Mouse (Mus musculus) embryonic facial prominence, embryonic 13.5 days (tissue): ENCODE data around the gene Ube2q1. TPM values are rescaled to one million over a fixed set of nuclear protein-coding genes. Genes with fewer than 3 reads are reported as not detected.

ENCODE experiments used
- ATAC-seq: fragments of 200-750 bp; cut with Nextera tagmentation; 2 replicates; pipeline ENCODE4 v1.8.0; 2017; ENCODE audit warnings: low read depth; ENCODE audit not compliant: insufficient number of reproducible peaks, insufficient read depth, low FRiP score, low TSS enrichment
- H3K27ac ChIP-seq: fragments of 300-500 bp; sonication (generic); 2 replicates; pipeline ENCODE4 v1.5.1; 2015; ENCODE audit warnings: moderate library complexity, mild to moderate bottlenecking, inconsistent platforms
- H3K27me3 ChIP-seq: fragments of 300-500 bp; sonication (generic); 2 replicates; pipeline ENCODE4 v1.6.1; 2015; ENCODE audit warnings: mild to moderate bottlenecking, inconsistent platforms
- H3K36me3 ChIP-seq: fragments of 300-500 bp; sonication (generic); 2 replicates; pipeline ENCODE4 v1.6.1; 2015; ENCODE audit warnings: mild to moderate bottlenecking, inconsistent platforms
- H3K4me1 ChIP-seq: fragments of 300-500 bp; sonication (generic); 2 replicates; pipeline ENCODE4 v1.6.1; 2015; ENCODE audit warnings: inconsistent platforms
- H3K4me2 ChIP-seq: fragments of 300-500 bp; sonication (generic); 2 replicates; pipeline ENCODE4 v1.6.1; 2015; ENCODE audit warnings: moderate library complexity, mild to moderate bottlenecking, inconsistent platforms
- H3K4me3 ChIP-seq: fragments of 300-500 bp; sonication (generic); 2 replicates; pipeline ENCODE4 v1.5.1; 2015; ENCODE audit warnings: mild to moderate bottlenecking, inconsistent platforms
- H3K9ac ChIP-seq: fragments of 300-500 bp; sonication (generic); 2 replicates; pipeline ENCODE4 v1.6.1; 2015; ENCODE audit warnings: mild to moderate bottlenecking, inconsistent platforms
- H3K9me3 ChIP-seq: fragments of 300-500 bp; sonication (generic); 2 replicates; pipeline ENCODE4 v1.6.1; 2016; ENCODE audit warnings: inconsistent platforms
- WGBS: fragments of 180-500 bp; shearing (Covaris S2); methylation state at CpG from one replicate; pipeline ENCODE4 v1.1.7; 2015; ENCODE audit warnings: mixed read lengths; 5-methylcytosine and 5-hydroxymethylcytosine counted together
- polyA plus RNA-seq: library from polyadenylated mRNA; unstranded; fragments of >200 nt; fragmentation: Nextera tagmentation; extraction: Ambion mirVana; gene quantifications from 2 replicates; pipeline ENCODE4 v1.2.1, GENCODE M21; 2015

Ube2q1 gene
- polyA plus RNA-seq, 1 experiment from 2014 or later = 14.2 TPM

DNA sequence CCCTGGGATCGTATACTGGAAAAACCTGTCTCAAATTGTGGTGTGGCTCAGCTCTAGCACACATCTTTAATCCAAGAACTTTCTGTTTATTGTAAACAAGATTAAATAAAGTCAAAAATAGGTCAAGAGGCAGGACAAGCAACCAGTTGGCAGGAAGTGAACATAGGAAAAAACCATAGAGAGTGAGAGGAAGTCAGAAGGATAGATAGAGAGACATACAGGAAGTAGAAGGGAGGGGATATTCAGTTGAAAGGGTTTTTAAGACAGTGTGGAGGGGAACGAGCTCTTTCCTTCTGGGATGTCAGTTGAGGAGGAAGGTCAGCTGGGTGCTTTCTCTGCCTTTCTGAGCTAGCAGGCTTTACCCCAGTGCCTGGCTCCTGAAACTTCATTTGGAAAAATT lies 50.2 kb downstream of the Ube2q1 start:
- peaks cover 13% of the 10 kb centered on the region for H3K27me3 ChIP-seq
- no peaks in the 10 kb centered on the region for H3K9me3 ChIP-seq
- no peak overlapping the region for H3K4me2 ChIP-seq
- no peaks in the 10 kb centered on the region for H3K4me1 ChIP-seq
- H3K27ac ChIP-seq = no peak overlapping the region
- no peaks in the 10 kb centered on the region for H3K36me3 ChIP-seq
- no peak overlapping the region for H3K9ac ChIP-seq
- no peak for ATAC-seq
- 45% methylated on average over 2 of the region's 2 CpGs for WGBS
- H3K4me3 ChIP-seq = no peak overlapping the region

DNA sequence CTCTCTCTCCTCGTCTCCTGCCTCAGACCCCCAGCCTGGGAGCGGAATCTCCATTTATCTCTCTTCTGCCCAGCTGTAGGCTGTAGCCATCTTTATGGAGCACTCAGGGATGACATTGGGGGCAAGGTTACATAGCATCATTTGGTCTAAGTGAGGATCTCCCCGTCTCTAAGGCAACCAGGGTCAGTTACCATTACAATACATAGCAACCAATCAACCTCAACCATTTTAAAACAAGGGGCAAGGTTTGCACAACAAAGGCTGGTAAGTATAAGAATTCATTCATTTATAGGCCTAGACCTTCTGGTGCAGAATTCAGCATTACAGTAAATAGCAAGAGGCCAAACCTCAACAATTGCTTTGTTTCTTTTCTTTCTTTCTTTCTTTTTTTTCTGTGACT lies 52.9 kb downstream of the Ube2q1 start:
- Histone ChIP-seq H3K36me3 (no peaks in the 10 kb centered on the region), H3K9me3 (no peaks in the 10 kb centered on the region), H3K27me3 (peaks cover 40% of the 10 kb centered on the region), H3K4me1 (peaks cover 6% of the 10 kb centered on the region), H3K4me3 (no peak overlapping the region), H3K27ac (no peak overlapping the region), H3K4me2 (no peak overlapping the region), H3K9ac (no peak overlapping the region)
- 70% methylated on average over 3 of the region's 3 CpGs for WGBS
- no peak for ATAC-seq

- H3K9me3 ChIP-seq = no peaks in the 10 kb centered on the region
- H3K27ac ChIP-seq = peak within 1 kb of the TSS; percentile 48; the same call in 1 of the 2 replicates
- WGBS = 3% methylated on average over 95 of the region's 96 CpGs
- H3K4me3 ChIP-seq = peak within 1 kb of the TSS; percentile 52
- peak within 1 kb of the TSS; percentile 72 for H3K4me2 ChIP-seq
- peak within 1 kb of the TSS; percentile 70 for H3K9ac ChIP-seq
- H3K36me3 ChIP-seq = no peaks in the 10 kb centered on the region
- 0 out of 2 replicates have a peak, but pooled peaks have one; percentile 10 for ATAC-seq
- peaks cover 12% of the 10 kb centered on the region for H3K4me1 ChIP-seq
- peaks cover 76% of the 10 kb centered on the region for H3K27me3 ChIP-seq
These were observed 57.6 kb downstream of the Ube2q1 start, which contains the start of gene She for GRCm38 (mm10) chr3:89830815-89831591. Gene She, plus strand, starts transcription at chr3:89831370.

Other genes with a start within 250 kb of the Ube2q1 start
- gene Adar, start 58.6 kb upstream of the Ube2q1 start, polyA plus RNA-seq = 11.8 and 12.8 TPM in 2 replicates
- gene Chrnb2, start 9.0 kb upstream of the Ube2q1 start, polyA plus RNA-seq = 1.1 and 1.3 TPM in 2 replicates
- 2.8 and 3.2 TPM in 2 replicates for gene She, start 57.8 kb downstream of the Ube2q1 start, polyA plus RNA-seq
- 0.83 and 1.6 TPM in 2 replicates for gene Il6ra, start 139.6 kb downstream of the Ube2q1 start, polyA plus RNA-seq
- 16.8 and 17.8 TPM in 2 replicates for gene Atp8b2, start 189.9 kb downstream of the Ube2q1 start, polyA plus RNA-seq
- gene Hax1, start 225.2 kb downstream of the Ube2q1 start, polyA plus RNA-seq = 169 and 173 TPM in 2 replicates